Mouse (Mus musculus): ENCODE measurements at regions not wholly inside any gene's neighbourhood (a gene's known extent, or its start where the extent isn't known, plus 50 kb on each side); places are given as distances from the start of the nearest gene placed in this dataset.

- DNase-seq: no peak
Measured at GRCm38 (mm10) chr9:116331406-116331805, 156.2 kb upstream of the Tgfbr2 start.

- DNase-seq: no peak
Measured at GRCm38 (mm10) chr9:116330796-116331195, 155.6 kb upstream of the Tgfbr2 start.

GRCm38 (mm10) chr9:116329147-116329546 is 154.0 kb upstream of the Tgfbr2 start:
- DNase-seq: no peak

GRCm38 (mm10) chr9:116328201-116328600 is 153.0 kb upstream of the Tgfbr2 start:
- DNase-seq: peak; percentile 54

- no peak for DNase-seq
Measured at GRCm38 (mm10) chr9:116327080-116327479, 151.9 kb upstream of the Tgfbr2 start.

- no peak for DNase-seq
Measured at GRCm38 (mm10) chr9:116324971-116325370, 149.8 kb upstream of the Tgfbr2 start.

- peak; percentile 77 for DNase-seq
Measured at GRCm38 (mm10) chr9:116323871-116324721, 148.9 kb upstream of the Tgfbr2 start.

- DNase-seq: no peak
Measured at GRCm38 (mm10) chr9:116321908-116322307, 146.7 kb upstream of the Tgfbr2 start.

GRCm38 (mm10) chr9:116319421-116319820 is 144.3 kb upstream of the Tgfbr2 start:
- DNase-seq: no peak

GRCm38 (mm10) chr9:116316582-116317095 is 141.5 kb upstream of the Tgfbr2 start:
- DNase-seq: no peak

GRCm38 (mm10) chr9:116314803-116315202 is 139.6 kb upstream of the Tgfbr2 start:
- DNase-seq: no peak

GRCm38 (mm10) chr9:116313932-116314790 is 139.0 kb upstream of the Tgfbr2 start:
- no peak for DNase-seq

- DNase-seq: no peak
Measured at GRCm38 (mm10) chr9:116311364-116311763, 136.2 kb upstream of the Tgfbr2 start.

GRCm38 (mm10) chr9:116301602-116302001 is 126.4 kb upstream of the Tgfbr2 start:
- DNase-seq: no peak

- DNase-seq: no peak
Measured at GRCm38 (mm10) chr9:116298791-116299190, 123.6 kb upstream of the Tgfbr2 start.

GRCm38 (mm10) chr9:116296349-116296748 is 121.2 kb upstream of the Tgfbr2 start:
- DNase-seq: no peak

GRCm38 (mm10) chr9:116294073-116294472 is 118.9 kb upstream of the Tgfbr2 start:
- DNase-seq: no peak

- no peak for DNase-seq
Measured at GRCm38 (mm10) chr9:116293110-116293509, 118.0 kb upstream of the Tgfbr2 start.

GRCm38 (mm10) chr9:116291624-116292023 is 116.5 kb upstream of the Tgfbr2 start:
- DNase-seq: no peak

- no peak for DNase-seq
Measured at GRCm38 (mm10) chr9:116290896-116291295, 115.7 kb upstream of the Tgfbr2 start.

GRCm38 (mm10) chr9:116285691-116286431 is 110.7 kb upstream of the Tgfbr2 start:
- no peak for DNase-seq

Data from adrenal gland, postnatal 14 days (tissue).